Mouse (Mus musculus) heart, adult 11 months (tissue): ENCODE results near the gene Rhbdd3.

ENCODE experiments used
- DNase-seq: peaks from one replicate; pipeline ENCODE4 v3.0.0; 2022

Gene Rhbdd3

GRCm38 (mm10) chr11:5098736-5099542 is at the start of gene Rhbdd3, which contains the start of gene Ewsr1:
Gene Rhbdd3, plus strand, starts transcription at chr11:5098926.
Gene Ewsr1, minus strand, starts transcription at chr11:5099266.
- peak; percentile 99 for DNase-seq

GRCm38 (mm10) chr11:5051629-5052028 is 47.1 kb upstream of the Rhbdd3 start:
- no peak for DNase-seq

- DNase-seq, result no peak
Measured at GRCm38 (mm10) chr11:5052200-5052854, 46.4 kb upstream of the Rhbdd3 start.

- DNase-seq, result no peak
Measured at GRCm38 (mm10) chr11:5054151-5054550, 44.6 kb upstream of the Rhbdd3 start.

GRCm38 (mm10) chr11:5054874-5055273 is 43.9 kb upstream of the Rhbdd3 start:
- DNase-seq, result peak; percentile 92

GRCm38 (mm10) chr11:5055945-5056938 is 42.5 kb upstream of the Rhbdd3 start:
- DNase-seq, result peak; percentile 87

GRCm38 (mm10) chr11:5057064-5057463 is 41.7 kb upstream of the Rhbdd3 start:
- DNase-seq, result peak; percentile 88

- DNase-seq, result peak; percentile 94
Measured at GRCm38 (mm10) chr11:5057541-5057855, 41.2 kb upstream of the Rhbdd3 start.

GRCm38 (mm10) chr11:5057856-5058641 is 40.7 kb upstream of the Rhbdd3 start, which contains the start of gene Rasl10a:
Gene Rasl10a, plus strand, starts transcription at chr11:5058128.
- DNase-seq, result peak; percentile 92

- peak; percentile 87 for DNase-seq
Measured at GRCm38 (mm10) chr11:5058783-5059182, 39.9 kb upstream of the Rhbdd3 start.

GRCm38 (mm10) chr11:5059230-5059629 is 39.5 kb upstream of the Rhbdd3 start:
- DNase-seq, result peak; percentile 90

GRCm38 (mm10) chr11:5059704-5060156 is 39.0 kb upstream of the Rhbdd3 start:
- peak; percentile 90 for DNase-seq

- peak; percentile 95 for DNase-seq
Measured at GRCm38 (mm10) chr11:5060756-5061412, 37.8 kb upstream of the Rhbdd3 start.

GRCm38 (mm10) chr11:5061413-5062139 is 37.1 kb upstream of the Rhbdd3 start:
- peak; percentile 100 for DNase-seq

GRCm38 (mm10) chr11:5062326-5062725 is 36.4 kb upstream of the Rhbdd3 start:
- DNase-seq, result no peak

- DNase-seq, result peak; percentile 93
Measured at GRCm38 (mm10) chr11:5062860-5063505, 35.7 kb upstream of the Rhbdd3 start.

GRCm38 (mm10) chr11:5063561-5064281 is 35.0 kb upstream of the Rhbdd3 start:
- DNase-seq, result peak; percentile 94

- peak; percentile 93 for DNase-seq
Measured at GRCm38 (mm10) chr11:5064282-5065055, 34.3 kb upstream of the Rhbdd3 start.
